Mouse (Mus musculus) bone marrow, adult 2 months (tissue): Measurements from ENCODE around the gene Bdkrb1. TPM values are rescaled to one million over a fixed set of nuclear protein-coding genes. Genes with fewer than 3 reads are reported as not detected.

Source experiments
- H3K27ac ChIP-seq: fragments of 200-500 bp; 2 replicates; pipeline ENCODE4 v1.5.1; 2012; ENCODE audit warnings: low read depth, mild to moderate bottlenecking, control low read depth, inconsistent platforms, low read length; ENCODE audit not compliant: control insufficient read depth, poor library complexity, insufficient read depth
- H3K4me1 ChIP-seq: fragments of 200-500 bp; 2 replicates; pipeline ENCODE4 v1.6.1; 2011; ENCODE audit warnings: low read length; ENCODE audit not compliant: control insufficient read depth, insufficient read depth
- H3K4me3 ChIP-seq: fragments of 200-500 bp; replicated peaks from 2 replicates; pipeline ENCODE3; 2011; ENCODE audit warnings: mild to moderate bottlenecking, low read depth, low read length, control low read depth; ENCODE audit not compliant: control insufficient read depth
- CTCF ChIP-seq: fragments of 200-500 bp; IDR thresholded peaks from 2 replicates; pipeline ENCODE4 v1.5.1; 2011; ENCODE audit warnings: low read length, control low read depth; ENCODE audit not compliant: control insufficient read depth, insufficient read depth
- POLR2A ChIP-seq: fragments of 200-500 bp; IDR thresholded peaks from 2 replicates; pipeline ENCODE4 v1.6.1; 2011; ENCODE audit warnings: low read depth, mild to moderate bottlenecking, control low read depth, low read length, borderline replicate concordance; ENCODE audit not compliant: control insufficient read depth
- WGBS: fragments of 180-500 bp; shearing (Covaris S2); methylation state at CpG from one replicate; pipeline ENCODE4 v1.1.7; 2018; 5-methylcytosine and 5-hydroxymethylcytosine counted together
- polyA plus RNA-seq: library from polyadenylated mRNA; stranded (reverse); fragments of >200 nt; gene quantifications from 2 replicates; pipeline ENCODE4 v1.2.4, GENCODE M21; 2011; ENCODE audit warnings: low replicate concordance; ENCODE audit not compliant: missing spikeins, insufficient read depth, insufficient read length

The Bdkrb1 gene
- polyA plus RNA-seq, 1 experiment: not detected

GRCm38 (mm10) chr12:105563726-105564275 is 39.1 kb upstream of the Bdkrb1 start:
- Histone ChIP-seq H3K27ac (no peak overlapping the region), H3K4me3 (no peak overlapping the region), H3K4me1 (no peaks in the 10 kb centered on the region)
- TF ChIP-seq POLR2A (no peak), CTCF (no peak)
- 18% methylated on average over 25 of the region's 25 CpGs for WGBS

DNA sequence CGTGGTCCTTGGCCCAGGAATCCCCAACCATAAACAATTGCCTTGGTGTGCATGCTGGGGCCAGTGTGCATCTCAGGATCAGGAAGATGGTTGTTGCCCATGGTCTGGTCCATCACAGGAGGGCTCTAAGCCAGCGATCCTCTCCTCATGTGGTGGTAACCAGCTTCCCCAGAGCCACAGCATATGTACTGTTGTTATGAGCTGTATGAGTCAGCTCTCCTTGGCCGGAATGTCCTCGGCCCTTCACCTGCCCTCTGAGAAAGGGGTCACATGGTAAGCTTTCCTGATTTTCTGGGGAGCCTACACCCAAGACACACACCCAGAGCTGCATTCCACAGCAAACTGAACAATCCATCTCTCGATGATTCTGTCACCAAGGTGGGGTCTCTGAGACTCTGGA is 37.7 kb upstream of the Bdkrb1 start:
- Histone ChIP-seq H3K4me3 (no peak overlapping the region), H3K27ac (no peak overlapping the region), H3K4me1 (no peaks in the 10 kb centered on the region)
- TF ChIP-seq POLR2A (no peak), CTCF (no peak)
- 65% methylated on average over 5 of the region's 5 CpGs for WGBS

DNA sequence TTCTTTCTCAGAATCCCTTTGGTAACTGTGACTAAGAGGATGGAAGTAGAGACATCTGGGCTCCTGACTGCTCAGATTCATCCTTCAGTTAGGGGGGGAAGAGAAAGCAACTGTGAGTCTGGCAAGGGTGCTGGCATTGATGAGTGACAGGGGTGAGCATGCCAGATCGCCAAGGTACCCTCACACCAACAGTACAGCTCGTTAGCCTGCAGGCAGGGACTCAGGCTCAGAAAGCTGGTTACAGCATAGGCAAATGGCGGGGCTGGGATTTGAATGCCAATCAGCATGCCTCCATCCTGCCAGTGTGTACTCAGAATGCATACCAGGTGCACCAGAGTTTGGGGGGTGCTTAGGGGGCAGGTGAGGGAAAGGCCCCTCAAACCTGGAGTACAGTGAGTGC is 31.0 kb upstream of the Bdkrb1 start:
- no peak overlapping the region for H3K4me3 ChIP-seq
- no peaks in the 10 kb centered on the region for H3K4me1 ChIP-seq
- no peak for TF ChIP-seq CTCF
- 75% methylated on average over 3 of the region's 3 CpGs for WGBS
- H3K27ac ChIP-seq: no peak overlapping the region

- WGBS: 74% methylated on average over 2 of the region's 2 CpGs
- TF ChIP-seq POLR2A (no peak), CTCF (no peak)
Observed at GRCm38 (mm10) chr12:105572622-105573021, 30.3 kb upstream of the Bdkrb1 start.

DNA sequence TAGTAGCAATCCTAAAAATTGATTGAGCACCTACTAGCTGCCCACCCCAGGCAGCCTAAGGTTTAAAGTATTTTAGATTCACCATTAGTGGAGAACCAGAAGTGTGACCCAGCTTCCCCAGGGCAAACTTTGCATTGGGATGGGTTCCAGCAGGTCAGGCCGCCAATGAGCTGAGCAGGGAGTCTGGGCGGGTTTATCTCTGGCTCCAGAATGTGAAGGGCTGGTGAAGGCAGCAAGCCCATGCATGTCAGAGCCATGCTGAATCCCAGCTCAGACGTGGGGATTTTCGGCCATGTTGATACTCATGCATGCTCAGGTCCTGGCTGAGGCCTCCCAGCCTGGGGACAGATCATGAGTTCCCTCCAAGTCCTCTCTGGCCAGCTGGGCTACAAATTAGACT is 28.5 kb upstream of the Bdkrb1 start:
- Histone ChIP-seq H3K4me3 (no peak overlapping the region), H3K4me1 (no peaks in the 10 kb centered on the region), H3K27ac (no peak overlapping the region)
- WGBS: 69% methylated on average over 4 of the region's 4 CpGs
- TF ChIP-seq POLR2A: no peak
- TF ChIP-seq CTCF: no peak

More at GRCm38 (mm10) chr12:105572622-105573021, 30.3 kb upstream of the Bdkrb1 start:
- Histone ChIP-seq H3K4me1 (no peaks in the 10 kb centered on the region), H3K27ac (no peak overlapping the region), H3K4me3 (no peak overlapping the region)

DNA sequence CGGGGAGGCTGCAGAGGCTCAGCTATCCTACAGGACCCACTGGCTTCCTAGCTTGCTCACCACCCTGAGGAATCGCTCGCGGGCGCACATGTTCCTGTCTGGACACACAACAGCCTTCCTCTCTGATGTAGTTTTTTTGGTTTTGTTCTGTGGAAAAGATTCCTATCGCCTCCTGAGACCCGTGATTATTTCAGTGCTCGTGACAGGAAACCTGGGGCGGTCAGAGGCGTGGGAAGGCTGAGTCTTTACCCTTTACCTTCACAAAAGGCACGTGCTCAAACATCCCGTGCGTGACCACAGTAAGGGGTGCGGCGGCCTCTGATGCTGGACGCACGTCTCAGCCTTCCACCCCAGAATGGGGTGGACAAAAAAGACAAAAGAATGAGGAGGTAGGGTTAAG is 22.4 kb upstream of the Bdkrb1 start:
- WGBS: 42% methylated on average over 17 of the region's 17 CpGs
- TF ChIP-seq POLR2A: no peak
- no peak for TF ChIP-seq CTCF
- Histone ChIP-seq H3K4me3 (no peak overlapping the region), H3K4me1 (no peaks in the 10 kb centered on the region), H3K27ac (no peak overlapping the region)

DNA sequence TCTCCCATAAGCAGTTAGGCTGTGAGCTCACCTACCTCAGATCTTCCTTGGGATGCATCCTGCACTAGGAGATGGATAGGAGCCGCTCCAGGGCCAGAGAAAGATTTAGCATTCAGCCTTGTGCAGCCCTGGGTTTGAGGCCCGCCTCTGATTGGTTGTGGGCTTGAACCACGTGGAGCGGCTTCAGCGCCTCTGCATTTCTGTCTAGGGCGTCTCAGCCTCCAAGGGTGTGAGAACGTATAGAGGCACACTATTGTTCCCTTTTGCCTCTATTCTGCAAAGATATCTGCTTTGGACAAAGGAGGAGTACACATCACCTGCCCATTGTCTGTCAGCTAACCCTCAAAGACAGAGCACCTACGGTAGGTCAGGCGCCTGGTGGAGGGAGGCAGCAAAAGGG is 20.4 kb upstream of the Bdkrb1 start:
- 72% methylated on average over 9 of the region's 9 CpGs for WGBS
- no peak overlapping the region for H3K27ac ChIP-seq
- TF ChIP-seq POLR2A: no peak
- H3K4me1 ChIP-seq: no peaks in the 10 kb centered on the region
- no peak overlapping the region for H3K4me3 ChIP-seq

DNA sequence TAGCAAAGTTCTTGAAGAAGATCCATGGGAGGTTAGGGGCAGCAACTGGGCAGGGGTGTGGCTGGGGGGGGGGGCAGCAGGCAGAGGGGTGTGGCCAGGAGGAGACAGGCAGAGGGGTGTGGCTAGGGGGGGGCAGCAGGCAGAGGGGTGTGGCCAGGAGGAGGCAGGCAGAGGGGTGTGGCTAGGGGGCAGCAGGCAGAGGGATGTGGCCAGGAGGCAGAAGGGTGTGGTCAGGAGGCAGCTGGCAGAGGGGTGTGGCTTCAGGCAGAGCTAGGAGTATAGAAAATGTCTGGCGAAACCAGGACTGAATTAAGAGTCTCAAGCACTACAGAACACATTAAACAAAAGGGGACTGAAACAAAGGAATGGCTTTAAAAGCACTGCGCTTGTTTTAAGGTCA is 19.4 kb upstream of the Bdkrb1 start:
- whole genome bisulfite sequencing: 26% methylated on average over 2 of the region's 2 CpGs
- Histone ChIP-seq H3K4me1 (no peaks in the 10 kb centered on the region), H3K4me3 (no peak overlapping the region), H3K27ac (no peak overlapping the region)
- TF ChIP-seq CTCF (no peak), POLR2A (no peak)

DNA sequence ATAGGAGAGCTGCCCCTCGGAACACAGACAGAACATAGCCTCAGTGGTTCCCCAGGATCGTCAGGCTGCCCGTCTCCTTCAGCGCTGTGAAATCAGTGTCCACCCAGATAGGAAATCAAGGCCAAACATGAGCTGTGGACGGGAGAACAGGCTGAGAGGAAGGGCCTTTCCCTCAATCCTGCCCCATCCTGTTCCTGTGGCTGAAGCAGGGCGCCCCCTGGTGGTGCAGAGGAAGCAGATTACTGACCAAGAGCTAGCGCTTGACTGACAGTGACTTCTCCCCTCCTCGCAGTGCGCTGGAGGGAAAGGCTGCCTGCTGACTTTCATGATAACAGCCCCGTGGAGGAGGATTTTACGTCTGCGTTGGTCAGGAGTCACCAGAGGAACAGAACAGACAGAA is 18.0 kb upstream of the Bdkrb1 start:
- H3K4me1 ChIP-seq: no peaks in the 10 kb centered on the region
- TF ChIP-seq CTCF (peak; percentile 83), POLR2A (no peak)
- WGBS: 18% methylated on average over 12 of the region's 12 CpGs
- H3K27ac ChIP-seq: no peak overlapping the region
- H3K4me3 ChIP-seq: no peak overlapping the region
